Mouse (Mus musculus) layer of hippocampus, postnatal 10 days (tissue): ENCODE data around the gene Fads6. TPM values are rescaled to one million over a fixed set of nuclear protein-coding genes. Genes with fewer than 3 reads are reported as not detected.

Experiments
- DNase-seq, 2 experiments: peaks; one replicate each; pipeline ENCODE4 v3.0.0; 2021; ENCODE audit warnings: low spot score in 2 of 2
- total RNA-seq, 2 experiments: library from RNA; stranded (reverse); gene quantifications; 2 replicates each; pipeline ENCODE4 v1.2.3; 2021

Gene Fads6
- total RNA-seq, 2 experiments from 2014 or later: 7.6 to 8.1 TPM

GRCm38 (mm10) chr11:115276780-115277603, 20.5 kb downstream of the Fads6 start, which contains the start of gene Fdxr:
Gene Fdxr (minus strand): TSS chr11:115277050.
- peak; percentile 94 to 96 for DNase-seq

- DNase-seq: no peak
Observed at GRCm38 (mm10) chr11:115275954-115276353, 21.5 kb downstream of the Fads6 start.

- DNase-seq: no peak
Observed at GRCm38 (mm10) chr11:115275509-115275908, 22.0 kb downstream of the Fads6 start.

- DNase-seq: no peak
Observed at GRCm38 (mm10) chr11:115274771-115275170, 22.7 kb downstream of the Fads6 start.

- no peak for DNase-seq
Observed at GRCm38 (mm10) chr11:115274178-115274577, 23.3 kb downstream of the Fads6 start.

- no peak for DNase-seq
Observed at GRCm38 (mm10) chr11:115273735-115274134, 23.7 kb downstream of the Fads6 start.

GRCm38 (mm10) chr11:115272894-115273498, 24.5 kb downstream of the Fads6 start:
- DNase-seq: no peak

GRCm38 (mm10) chr11:115271481-115271880, 26.0 kb downstream of the Fads6 start:
- no peak for DNase-seq

- DNase-seq: no peak
Observed at GRCm38 (mm10) chr11:115271052-115271451, 26.4 kb downstream of the Fads6 start.

GRCm38 (mm10) chr11:115270148-115270861, 27.2 kb downstream of the Fads6 start:
- peak; percentile 92 to 93 for DNase-seq

GRCm38 (mm10) chr11:115269330-115270066, 28.0 kb downstream of the Fads6 start:
- no peak for DNase-seq

GRCm38 (mm10) chr11:115267958-115268357, 29.5 kb downstream of the Fads6 start:
- DNase-seq: no peak

- no peak for DNase-seq
Observed at GRCm38 (mm10) chr11:115267061-115267883, 30.2 kb downstream of the Fads6 start, which contains the start of gene Grin2c. Gene Grin2c (minus strand): TSS chr11:115267243.

GRCm38 (mm10) chr11:115266400-115266778, 31.1 kb downstream of the Fads6 start:
- no peak for DNase-seq

GRCm38 (mm10) chr11:115265771-115266399, 31.6 kb downstream of the Fads6 start:
- no peak for DNase-seq

- no peak for DNase-seq
Observed at GRCm38 (mm10) chr11:115264862-115265668, 32.4 kb downstream of the Fads6 start.

- DNase-seq: no peak
Observed at GRCm38 (mm10) chr11:115264136-115264861, 33.2 kb downstream of the Fads6 start.

GRCm38 (mm10) chr11:115262954-115263353, 34.5 kb downstream of the Fads6 start:
- DNase-seq: no peak
